Mouse (Mus musculus): ENCODE measurements at regions not wholly inside any gene's neighbourhood (a gene's known extent, or its start where the extent isn't known, plus 50 kb on each side); places are given as distances from the start of the nearest gene placed in this dataset.

- H3K27me3 ChIP-seq (replicated peaks; ENCODE audit: insufficient read depth, low read length): no peaks in the 10 kb centered on the region
- no peak overlapping the region for H3K27ac ChIP-seq (ENCODE audit: low read length)
- ATAC-seq (0 out of 2 replicates have a peak, but pooled peaks have one; percentile 11), DNase-seq (ENCODE audit: low spot score) (peak; percentile 20)
- no peak for TF ChIP-seq CTCF (IDR thresholded peaks at IDR 0.05)
- TF ChIP-seq EP300 (IDR thresholded peaks at IDR 0.05): 0 out of 2 replicates have a peak, but pooled peaks have one; percentile 17
- no peak overlapping the region for H3K4me2 ChIP-seq (replicated peaks; ENCODE audit: low read depth, low read length)
- no peaks in the 10 kb centered on the region for H3K36me3 ChIP-seq (ENCODE audit: insufficient read depth, low read length)
- H3K9ac ChIP-seq (replicated peaks; ENCODE audit: low read depth): no peak overlapping the region
- H3K4me1 ChIP-seq (ENCODE audit: insufficient read depth, low read depth, low read length): no peaks in the 10 kb centered on the region
- 87% methylated on average over 8 of the region's 8 CpGs for WGBS
- H3K4me3 ChIP-seq (ENCODE audit: low read depth, low read length): no peak overlapping the region
- no peaks in the 10 kb centered on the region for H3K9me3 ChIP-seq (ENCODE audit: low read length)
Observed at GRCm38 (mm10) chr5:74897133-74897532, 147.4 kb downstream of the Chic2 start.

- no peaks in the 10 kb centered on the region for H3K4me1 ChIP-seq (ENCODE audit: insufficient read depth, low read depth, low read length)
- H3K9ac ChIP-seq (replicated peaks; ENCODE audit: low read depth): no peak overlapping the region
- DNase-seq (ENCODE audit: low spot score) (no peak), ATAC-seq (no peak)
- H3K27me3 ChIP-seq (replicated peaks; ENCODE audit: insufficient read depth, low read length): no peaks in the 10 kb centered on the region
- 56% methylated on average over 5 of the region's 5 CpGs for WGBS
- no peaks in the 10 kb centered on the region for H3K9me3 ChIP-seq (ENCODE audit: low read length)
- H3K36me3 ChIP-seq (ENCODE audit: insufficient read depth, low read length): no peaks in the 10 kb centered on the region
- no peak overlapping the region for H3K4me2 ChIP-seq (replicated peaks; ENCODE audit: low read depth, low read length)
- H3K27ac ChIP-seq (ENCODE audit: low read length): no peak overlapping the region
- TF ChIP-seq EP300 (IDR thresholded peaks at IDR 0.05) (no peak), CTCF (IDR thresholded peaks at IDR 0.05) (no peak)
- no peak overlapping the region for H3K4me3 ChIP-seq (ENCODE audit: low read depth, low read length)
Observed at GRCm38 (mm10) chr5:74893276-74893675, 151.3 kb downstream of the Chic2 start.

GRCm38 (mm10) chr5:74891541-74891940, 153.0 kb downstream of the Chic2 start:
- H3K9ac ChIP-seq (replicated peaks; ENCODE audit: low read depth): no peak overlapping the region
- no peak for ATAC-seq
- no peaks in the 10 kb centered on the region for H3K4me1 ChIP-seq (ENCODE audit: insufficient read depth, low read depth, low read length)
- WGBS: 57% methylated on average over 3 of the region's 3 CpGs
- no peak overlapping the region for H3K27ac ChIP-seq (ENCODE audit: low read length)
- TF ChIP-seq EP300 (IDR thresholded peaks at IDR 0.05): no peak
- TF ChIP-seq CTCF (IDR thresholded peaks at IDR 0.05): no peak
- DNase-seq (ENCODE audit: low spot score): no peak
- no peak overlapping the region for H3K4me3 ChIP-seq (ENCODE audit: low read depth, low read length)
- no peak overlapping the region for H3K4me2 ChIP-seq (replicated peaks; ENCODE audit: low read depth, low read length)
- H3K9me3 ChIP-seq (ENCODE audit: low read length): no peaks in the 10 kb centered on the region
- no peaks in the 10 kb centered on the region for H3K27me3 ChIP-seq (replicated peaks; ENCODE audit: insufficient read depth, low read length)
- H3K36me3 ChIP-seq (ENCODE audit: insufficient read depth, low read length): no peaks in the 10 kb centered on the region

- Histone ChIP-seq H3K36me3 (ENCODE audit: insufficient read depth, low read length) (no peaks in the 10 kb centered on the region), H3K27ac (ENCODE audit: low read length) (no peak overlapping the region), H3K4me2 (replicated peaks; ENCODE audit: low read depth, low read length) (no peak overlapping the region), H3K4me1 (ENCODE audit: insufficient read depth, low read depth, low read length) (no peaks in the 10 kb centered on the region), H3K4me3 (ENCODE audit: low read depth, low read length) (no peak overlapping the region), H3K27me3 (replicated peaks; ENCODE audit: insufficient read depth, low read length) (no peaks in the 10 kb centered on the region), H3K9me3 (ENCODE audit: low read length) (no peaks in the 10 kb centered on the region), H3K9ac (replicated peaks; ENCODE audit: low read depth) (no peak overlapping the region)
- WGBS: 69% methylated on average over 8 of the region's 8 CpGs
- DNase-seq (ENCODE audit: low spot score): no peak
- no peak for ATAC-seq
- TF ChIP-seq EP300 (IDR thresholded peaks at IDR 0.05) (no peak), CTCF (IDR thresholded peaks at IDR 0.05) (no peak)
Observed at GRCm38 (mm10) chr5:74888934-74889333, 155.6 kb downstream of the Chic2 start.

GRCm38 (mm10) chr5:74885958-74886357, 158.6 kb downstream of the Chic2 start:
- no peak overlapping the region for H3K4me3 ChIP-seq (ENCODE audit: low read depth, low read length)
- H3K4me2 ChIP-seq (replicated peaks; ENCODE audit: low read depth, low read length): no peak overlapping the region
- no peak for DNase-seq (ENCODE audit: low spot score)
- no peak for TF ChIP-seq EP300 (IDR thresholded peaks at IDR 0.05)
- no peak for TF ChIP-seq CTCF (IDR thresholded peaks at IDR 0.05)
- 72% methylated on average over 3 of the region's 3 CpGs for WGBS
- H3K27me3 ChIP-seq (replicated peaks; ENCODE audit: insufficient read depth, low read length): no peaks in the 10 kb centered on the region
- no peak overlapping the region for H3K27ac ChIP-seq (ENCODE audit: low read length)
- H3K36me3 ChIP-seq (ENCODE audit: insufficient read depth, low read length): no peaks in the 10 kb centered on the region
- H3K9ac ChIP-seq (replicated peaks; ENCODE audit: low read depth): no peak overlapping the region
- H3K4me1 ChIP-seq (ENCODE audit: insufficient read depth, low read depth, low read length): peaks cover 6% of the 10 kb centered on the region; the same call in 1 of the 2 replicates
- no peaks in the 10 kb centered on the region for H3K9me3 ChIP-seq (ENCODE audit: low read length)
- ATAC-seq: no peak

GRCm38 (mm10) chr5:74882563-74882962, 162.0 kb downstream of the Chic2 start:
- Histone ChIP-seq H3K27ac (ENCODE audit: low read length) (no peak overlapping the region), H3K36me3 (ENCODE audit: insufficient read depth, low read length) (no peaks in the 10 kb centered on the region), H3K27me3 (replicated peaks; ENCODE audit: insufficient read depth, low read length) (no peaks in the 10 kb centered on the region), H3K4me3 (ENCODE audit: low read depth, low read length) (no peak overlapping the region), H3K9me3 (ENCODE audit: low read length) (no peaks in the 10 kb centered on the region), H3K9ac (replicated peaks; ENCODE audit: low read depth) (no peak overlapping the region), H3K4me1 (ENCODE audit: insufficient read depth, low read depth, low read length) (peaks cover 6% of the 10 kb centered on the region; the same call in 1 of the 2 replicates), H3K4me2 (replicated peaks; ENCODE audit: low read depth, low read length) (no peak overlapping the region)
- DNase-seq (ENCODE audit: low spot score) (peak; percentile 34), ATAC-seq (peak; percentile 25; the same call in 1 of the 2 replicates)
- TF ChIP-seq CTCF (IDR thresholded peaks at IDR 0.05): no peak
- peak; percentile 24; the same call in 1 of the 2 replicates for TF ChIP-seq EP300 (IDR thresholded peaks at IDR 0.05)
- WGBS: 32% methylated on average over 12 of the region's 12 CpGs
